Mouse (Mus musculus) intestine, postnatal 0 days (tissue): ENCODE results near the gene Il34. TPM values are rescaled to one million over a fixed set of nuclear protein-coding genes. Genes with fewer than 3 reads are reported as not detected.

Experiments used
- ATAC-seq: fragments of 200-750 bp; cut with Nextera tagmentation; 2 replicates; pipeline ENCODE4 v1.8.0; 2017; ENCODE audit warnings: mild to moderate bottlenecking, moderate TSS enrichment, moderate library complexity
- H3K27ac ChIP-seq: fragments of 300-500 bp; sonication (generic); 2 replicates; pipeline ENCODE4 v1.5.1; 2014; ENCODE audit warnings: mild to moderate bottlenecking, low read depth, low read length, moderate library complexity
- H3K27me3 ChIP-seq: fragments of 300-500 bp; sonication (generic); replicated peaks from 2 replicates; pipeline ENCODE4 v1.6.1; 2014; ENCODE audit warnings: low read length, mixed read lengths; ENCODE audit not compliant: control insufficient read depth, insufficient read depth
- H3K36me3 ChIP-seq: fragments of 300-500 bp; sonication (generic); 2 replicates; pipeline ENCODE4 v1.6.1; 2014; ENCODE audit warnings: mild to moderate bottlenecking, moderate library complexity; ENCODE audit not compliant: control insufficient read depth, insufficient read depth
- H3K4me1 ChIP-seq: fragments of 300-500 bp; sonication (generic); replicated peaks from 2 replicates; pipeline ENCODE4 v1.6.1; 2014; ENCODE audit warnings: antibody characterized with exemption, low read length, mixed read lengths; ENCODE audit not compliant: control insufficient read depth, insufficient read depth
- H3K4me2 ChIP-seq: fragments of 300-500 bp; sonication (generic); replicated peaks from 2 replicates; pipeline ENCODE4 v1.6.1; 2014; ENCODE audit warnings: low read depth, mild to moderate bottlenecking, moderate library complexity
- H3K4me3 ChIP-seq: fragments of 300-500 bp; sonication (generic); 2 replicates; pipeline ENCODE4 v1.5.1; 2014; ENCODE audit warnings: low read depth, low read length
- H3K9ac ChIP-seq: fragments of 300-500 bp; sonication (generic); 2 replicates; pipeline ENCODE4 v1.6.1; 2014; ENCODE audit warnings: mild to moderate bottlenecking, low read depth, low read length
- H3K9me3 ChIP-seq: fragments of 300-500 bp; sonication (generic); 2 replicates; pipeline ENCODE4 v1.6.1; 2016; ENCODE audit warnings: mixed run types; ENCODE audit not compliant: control insufficient read depth
- CTCF ChIP-seq: sonication (generic); IDR thresholded peaks from 2 replicates; pipeline ENCODE4 v1.5.1; 2016; ENCODE audit warnings: low read depth, mild to moderate bottlenecking, control low read depth, antibody characterized with exemption, moderate library complexity
- WGBS: fragments of 180-500 bp; shearing (Covaris S2); extraction: QIAGEN DNeasy Blood & Tissue Kit; methylation state at CpG from one replicate; pipeline ENCODE4 v1.1.7; 2014; 5-methylcytosine and 5-hydroxymethylcytosine counted together
- polyA plus RNA-seq: library from polyadenylated mRNA; unstranded; fragments of >200 nt; fragmentation: Nextera tagmentation; extraction: Ambion mirVana; gene quantifications from 2 replicates; pipeline ENCODE4 v1.2.1, GENCODE M21; 2015

Gene Il34
- polyA plus RNA-seq, 1 experiment from 2014 or later, result 3.0 TPM

DNA sequence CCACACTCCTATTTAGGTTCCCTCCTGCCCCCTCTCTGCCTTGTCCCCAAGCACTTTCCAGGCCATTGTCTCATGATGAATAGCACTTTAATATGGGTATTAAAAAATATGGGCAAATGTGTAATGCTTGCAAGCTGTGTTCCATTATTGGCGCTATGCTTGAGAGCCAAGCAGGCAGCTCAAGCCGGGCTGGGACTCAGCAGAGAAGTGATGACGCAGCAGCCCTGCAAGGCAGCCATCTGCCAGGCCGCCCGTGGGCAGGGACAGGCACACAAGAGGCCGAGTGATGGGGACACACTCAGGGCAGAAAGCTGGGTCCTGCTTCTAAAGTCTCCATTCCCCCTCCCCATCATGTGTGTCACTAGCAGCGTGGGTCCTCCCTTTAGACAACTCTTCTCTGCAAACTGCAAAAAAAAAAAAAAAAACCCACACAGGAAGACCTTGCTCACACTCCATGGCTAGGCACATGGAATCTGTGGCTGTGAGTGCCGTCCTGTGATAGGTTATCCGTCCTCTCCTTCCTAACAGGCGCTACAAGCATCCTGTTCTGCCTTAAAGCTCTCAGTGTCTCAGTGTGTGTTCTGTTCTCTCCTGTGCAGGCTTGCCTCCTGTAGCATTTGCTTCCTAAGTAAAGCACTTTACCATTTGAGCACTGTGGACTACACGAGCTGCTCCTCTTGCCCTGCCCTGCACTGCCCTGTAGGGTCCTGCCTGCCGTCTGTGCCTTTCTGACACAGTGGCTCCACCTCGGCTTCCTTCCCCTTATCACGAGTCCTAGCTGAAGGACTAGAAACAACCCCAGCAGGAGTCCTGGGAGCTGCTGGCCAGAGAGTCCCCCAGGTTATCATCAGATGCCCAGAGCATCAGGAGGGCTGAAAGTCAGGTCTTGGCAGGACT is 100.1 kb downstream of the Il34 start:
- Histone ChIP-seq H3K36me3 (peaks cover 16% of the 10 kb centered on the region), H3K9ac (no peak overlapping the region), H3K27me3 (no peaks in the 10 kb centered on the region), H3K4me3 (no peak overlapping the region), H3K9me3 (no peaks in the 10 kb centered on the region), H3K27ac (no peak overlapping the region), H3K4me1 (no peaks in the 10 kb centered on the region), H3K4me2 (no peak overlapping the region)
- TF ChIP-seq CTCF, result no peak
- ATAC-seq, result no peak
- 71% methylated on average over 14 of the region's 14 CpGs for WGBS

DNA sequence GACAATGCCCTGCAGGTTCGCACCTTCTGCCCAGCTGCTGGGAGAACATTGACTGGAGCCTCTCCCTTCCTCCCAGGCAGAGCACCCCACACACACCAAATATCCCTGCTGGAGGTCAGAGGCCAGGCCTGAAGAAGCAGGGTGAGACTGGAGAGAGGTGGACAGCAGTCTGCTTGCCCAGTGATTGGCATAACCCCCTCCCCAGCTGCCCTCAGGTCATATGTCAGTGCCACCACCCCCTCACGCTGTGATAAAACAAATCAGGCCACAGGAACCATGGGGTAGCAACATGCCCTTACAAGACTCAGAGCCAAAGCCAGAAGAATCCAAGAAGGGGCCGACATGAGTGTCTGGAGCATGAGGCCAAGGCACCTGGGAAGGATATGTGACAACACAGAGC is 101.6 kb downstream of the Il34 start:
- Histone ChIP-seq H3K4me2 (no peak overlapping the region), H3K4me1 (no peaks in the 10 kb centered on the region), H3K27me3 (no peaks in the 10 kb centered on the region), H3K9ac (no peak overlapping the region), H3K36me3 (peaks cover 7% of the 10 kb centered on the region; the same call in 1 of the 2 replicates), H3K27ac (no peak overlapping the region), H3K9me3 (no peaks in the 10 kb centered on the region), H3K4me3 (no peak overlapping the region)
- no peak for ATAC-seq
- TF ChIP-seq CTCF, result no peak
- WGBS, result 82% methylated on average over 3 of the region's 3 CpGs

DNA sequence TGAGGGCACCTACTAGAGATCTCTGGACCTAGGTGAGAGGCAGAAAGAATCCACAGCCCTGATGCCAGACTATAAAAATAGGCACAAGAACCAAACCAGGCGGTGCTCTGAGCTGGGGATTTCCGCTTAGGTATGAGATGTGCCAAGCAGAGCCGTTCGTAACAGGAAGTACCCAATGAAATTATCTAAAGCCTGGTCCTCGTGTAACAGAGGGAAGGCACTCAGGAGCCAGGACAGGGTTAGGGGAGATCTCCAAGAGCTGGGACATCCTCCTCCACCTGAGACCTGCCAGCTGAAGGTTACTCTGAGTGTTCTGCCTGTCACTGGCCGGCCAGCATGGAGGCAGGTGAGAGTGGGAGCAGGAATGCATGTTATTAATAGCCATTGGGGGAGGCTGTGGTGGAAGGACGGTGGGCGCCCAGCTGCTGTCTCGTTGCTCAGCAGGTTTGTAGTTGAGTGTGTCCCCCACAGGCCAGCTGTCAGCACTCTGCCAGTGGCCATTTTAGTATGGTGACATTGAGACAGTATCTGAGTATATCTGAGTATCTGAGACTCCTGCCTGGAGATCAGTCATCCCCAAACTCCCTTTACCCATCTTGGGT is 102.2 kb downstream of the Il34 start:
- no peak for TF ChIP-seq CTCF
- H3K4me1 ChIP-seq, result no peaks in the 10 kb centered on the region
- WGBS, result 64% methylated on average over 9 of the region's 9 CpGs

DNA sequence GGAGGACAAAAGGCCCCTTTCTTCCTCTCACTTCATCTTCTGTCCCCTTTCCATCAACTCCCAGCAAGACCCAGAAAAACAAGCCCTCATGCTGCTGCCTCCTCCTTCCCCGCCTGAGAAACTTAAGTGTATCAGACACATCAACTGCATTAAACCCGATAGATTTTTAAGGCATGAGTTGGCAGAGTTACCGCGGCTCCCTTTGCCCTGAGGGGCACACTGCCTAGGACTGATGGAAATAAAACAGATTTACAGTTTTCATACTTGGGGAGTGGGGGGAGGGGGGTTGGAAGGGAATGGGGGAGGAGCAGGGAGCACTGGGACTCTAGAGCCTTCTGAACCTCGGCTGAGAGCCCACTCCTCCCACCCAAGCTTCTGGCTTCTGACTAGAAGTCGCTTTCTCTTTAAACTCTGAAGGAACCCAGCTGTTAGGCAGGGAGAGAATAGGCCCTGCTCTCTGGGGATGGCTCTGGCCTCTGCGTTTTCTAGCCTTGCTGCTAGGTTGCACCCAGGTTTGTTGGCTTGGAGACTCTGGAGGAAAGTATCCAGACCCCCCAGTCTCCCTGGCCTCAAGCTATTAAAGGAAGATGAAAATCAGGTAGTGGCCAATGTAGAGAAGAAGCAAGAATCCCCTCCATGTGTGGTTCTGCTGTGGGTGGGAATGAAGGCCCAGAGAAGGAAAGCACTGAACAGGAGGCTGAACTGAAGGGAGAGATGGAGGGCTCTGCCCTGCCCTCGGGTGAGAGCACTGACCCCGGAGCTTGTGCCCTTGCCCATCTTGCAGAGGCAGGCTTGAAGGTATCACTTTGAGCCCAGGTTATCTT is 102.9 kb downstream of the Il34 start:
- Histone ChIP-seq H3K4me1 (no peaks in the 10 kb centered on the region), H3K36me3 (no peaks in the 10 kb centered on the region; the same call in 1 of the 2 replicates), H3K9me3 (no peaks in the 10 kb centered on the region), H3K4me3 (no peak overlapping the region), H3K27me3 (no peaks in the 10 kb centered on the region), H3K9ac (0 out of 2 replicates have a peak overlapping the region, but pooled peaks have one; percentile 11), H3K27ac (peak overlapping the region; percentile 28), H3K4me2 (no peak overlapping the region)
- TF ChIP-seq CTCF, result no peak
- no peak for ATAC-seq
- 63% methylated on average over 9 of the region's 9 CpGs for WGBS

More for the DNA sequence above, 102.2 kb downstream of the Il34 start:
- Histone ChIP-seq H3K9ac (0 out of 2 replicates have a peak overlapping the region, but pooled peaks have one; percentile 11), H3K9me3 (no peaks in the 10 kb centered on the region), H3K4me3 (no peak overlapping the region), H3K4me2 (no peak overlapping the region), H3K36me3 (peaks cover 3% of the 10 kb centered on the region; the same call in 1 of the 2 replicates), H3K27ac (peak overlapping the region; percentile 28), H3K27me3 (no peaks in the 10 kb centered on the region)
- no peak for ATAC-seq

GRCm38 (mm10) chr8:110700561-110700960 is 105.2 kb downstream of the Il34 start:
- Histone ChIP-seq H3K4me3 (no peak overlapping the region), H3K9me3 (no peaks in the 10 kb centered on the region), H3K4me1 (no peaks in the 10 kb centered on the region), H3K36me3 (peaks cover 9% of the 10 kb centered on the region; the same call in 1 of the 2 replicates), H3K4me2 (no peak overlapping the region), H3K27ac (no peak overlapping the region), H3K27me3 (no peaks in the 10 kb centered on the region), H3K9ac (no peak overlapping the region)
- WGBS, result 95% methylated on average over 2 of the region's 2 CpGs
- no peak for TF ChIP-seq CTCF
- no peak for ATAC-seq

DNA sequence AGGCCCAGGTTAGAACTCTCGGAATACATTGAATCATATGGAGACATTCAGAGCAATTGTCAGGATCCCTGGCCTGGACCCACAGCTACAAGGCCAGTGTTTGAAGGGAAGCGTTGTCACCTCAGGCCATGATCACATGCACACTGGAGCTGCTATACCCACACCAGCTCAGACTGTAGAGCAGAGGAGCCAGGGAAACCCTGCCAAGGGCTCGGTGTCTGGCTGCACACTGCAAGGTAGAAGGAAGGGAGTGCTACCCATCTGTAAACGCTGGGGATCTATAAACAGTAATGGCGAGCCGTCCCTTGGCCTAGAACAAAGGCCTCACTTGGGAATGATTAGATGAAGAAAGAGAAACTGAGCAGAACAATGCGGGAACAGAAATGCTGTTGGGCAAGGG is 106.2 kb downstream of the Il34 start:
- WGBS, result 79% methylated on average over 7 of the region's 7 CpGs

More for the DNA sequence above, 106.2 kb downstream of the Il34 start:
- no peak overlapping the region for H3K27ac ChIP-seq
- no peak for ATAC-seq
- no peak for TF ChIP-seq CTCF
- no peaks in the 10 kb centered on the region for H3K9me3 ChIP-seq
- H3K27me3 ChIP-seq, result no peaks in the 10 kb centered on the region
- no peak overlapping the region for H3K4me2 ChIP-seq
- H3K4me3 ChIP-seq, result no peak overlapping the region
- no peak overlapping the region for H3K9ac ChIP-seq
- no peaks in the 10 kb centered on the region for H3K4me1 ChIP-seq
- peaks cover 9% of the 10 kb centered on the region; the same call in 1 of the 2 replicates for H3K36me3 ChIP-seq
